Mouse (Mus musculus) lung, postnatal 10 days (tissue): ENCODE data around the gene Rps6kc1.
A peak's percentile ranks its signal among the peaks of the same experiment; 100 is the strongest.
"Not testable (repeated sequence)": the region's sequence is repeated elsewhere in the genome, so short reads cannot be mapped to it uniquely, and the experiment has no call there.

Experiments
- DNase-seq: peaks from one replicate; pipeline ENCODE4 v3.0.0; 2021

The Rps6kc1 gene

GRCm38 (mm10) chr1:190911415-190912123 lies at the start of gene Rps6kc1:
Rps6kc1 (minus strand) TSS chr1:190911770.
- DNase-seq = peak; percentile 89

- DNase-seq = no peak
Measured at GRCm38 (mm10) chr1:190958821-190959220, 47.3 kb upstream of the Rps6kc1 start.

GRCm38 (mm10) chr1:190953009-190953408 lies 41.4 kb upstream of the Rps6kc1 start:
- no peak for DNase-seq

GRCm38 (mm10) chr1:190951014-190951413 lies 39.4 kb upstream of the Rps6kc1 start:
- no peak for DNase-seq

GRCm38 (mm10) chr1:190948846-190949245 lies 37.3 kb upstream of the Rps6kc1 start:
- no peak for DNase-seq

GRCm38 (mm10) chr1:190948439-190948838 lies 36.9 kb upstream of the Rps6kc1 start:
- DNase-seq = no peak

- no peak for DNase-seq
Measured at GRCm38 (mm10) chr1:190947986-190948385, 36.4 kb upstream of the Rps6kc1 start.

GRCm38 (mm10) chr1:190944109-190944760 lies 32.7 kb upstream of the Rps6kc1 start:
- peak; percentile 87 for DNase-seq

GRCm38 (mm10) chr1:190939803-190940202 lies 28.2 kb upstream of the Rps6kc1 start:
- no peak for DNase-seq

- DNase-seq = no peak
Measured at GRCm38 (mm10) chr1:190930181-190930580, 18.6 kb upstream of the Rps6kc1 start.

GRCm38 (mm10) chr1:190929010-190929695 lies 17.6 kb upstream of the Rps6kc1 start:
- peak; percentile 73 for DNase-seq

GRCm38 (mm10) chr1:190928370-190929009 lies 16.9 kb upstream of the Rps6kc1 start:
- DNase-seq = peak; percentile 99

- DNase-seq = peak; percentile 32
Measured at GRCm38 (mm10) chr1:190927751-190928369, 16.3 kb upstream of the Rps6kc1 start.

GRCm38 (mm10) chr1:190927311-190927710 lies 15.7 kb upstream of the Rps6kc1 start:
- DNase-seq = no peak

GRCm38 (mm10) chr1:190924812-190925211 lies 13.2 kb upstream of the Rps6kc1 start, which contains the start of gene Angel2:
Angel2 (plus strand) TSS chr1:190925112.
- not testable (repeated sequence) for DNase-seq

GRCm38 (mm10) chr1:190919725-190920469 lies 8.3 kb upstream of the Rps6kc1 start:
- DNase-seq = no peak

- no peak for DNase-seq
Measured at GRCm38 (mm10) chr1:190918938-190919337, 7.4 kb upstream of the Rps6kc1 start.

- no peak for DNase-seq
Measured at GRCm38 (mm10) chr1:190912623-190913022, 1.1 kb upstream of the Rps6kc1 start.

- no peak for DNase-seq
Measured at GRCm38 (mm10) chr1:190910836-190911235, 734 bp downstream of the Rps6kc1 start.

- no peak for DNase-seq
Measured at GRCm38 (mm10) chr1:190904714-190905113, 6.9 kb downstream of the Rps6kc1 start.

- no peak for DNase-seq
Measured at GRCm38 (mm10) chr1:190904136-190904535, 7.4 kb downstream of the Rps6kc1 start.

- no peak for DNase-seq
Measured at GRCm38 (mm10) chr1:190901082-190901481, 10.5 kb downstream of the Rps6kc1 start.
